Mouse (Mus musculus) heart, adult 2 months (tissue): ENCODE results near the gene Crlf1.

Source experiments
- EP300 ChIP-seq: fragments of 200-500 bp; IDR thresholded peaks from 2 replicates; pipeline ENCODE4 v1.6.1; 2011; ENCODE audit warnings: low read depth, low read length, control low read depth; ENCODE audit not compliant: insufficient read depth
- POLR2A ChIP-seq: fragments of 200-500 bp; IDR thresholded peaks from 2 replicates; pipeline ENCODE4 v1.6.1; 2011; ENCODE audit warnings: mild to moderate bottlenecking, low read depth, low read length, control low read depth; ENCODE audit not compliant: insufficient read depth

DNA sequence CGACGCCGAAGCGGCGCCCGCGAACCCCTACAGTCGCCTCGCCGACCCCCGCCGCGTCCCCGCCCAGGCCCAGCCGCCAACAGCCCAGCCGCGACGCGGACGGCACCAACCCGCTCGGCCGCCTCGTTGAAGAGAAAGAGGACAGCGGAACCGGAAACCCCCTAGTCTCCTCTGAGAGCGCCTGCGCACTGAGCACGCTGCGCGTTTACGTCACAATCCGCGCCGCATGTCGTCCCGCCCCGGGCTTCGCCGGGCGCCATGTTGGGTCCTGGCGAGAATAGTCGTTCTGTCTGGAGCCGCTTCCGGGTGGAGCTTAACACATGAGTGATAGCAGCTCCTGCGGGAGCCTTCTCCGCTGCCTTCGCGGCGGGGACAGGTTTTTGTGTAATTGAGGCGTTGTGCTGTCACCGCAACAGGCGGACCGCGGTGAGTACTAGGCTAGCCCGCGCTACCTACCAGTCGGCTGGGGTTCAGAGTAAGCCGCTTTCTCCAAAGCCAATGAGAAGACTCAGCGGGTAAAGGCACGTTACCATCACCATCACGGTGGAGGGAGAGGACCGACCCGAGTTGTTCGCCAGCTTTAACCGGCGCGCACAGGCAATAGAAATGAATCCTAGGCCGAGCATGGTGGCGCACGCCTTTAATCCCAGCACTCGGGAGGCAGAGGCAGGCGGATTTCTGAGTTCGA, 17.4 kb downstream of the Crlf1 start, which contains the start of gene Uba52:
- TF ChIP-seq EP300: peak; percentile 80; the same call in 1 of the 2 replicates
- TF ChIP-seq POLR2A: peak; percentile 94
